Mouse (Mus musculus): Measurements from ENCODE around the gene Slc24a3. TPM values are rescaled to one million over a fixed set of nuclear protein-coding genes. Genes with fewer than 3 reads are reported as not detected.
A peak's percentile ranks its signal among the peaks of the same experiment; 100 is the strongest.

Slc24a3 gene
- 6.1 and 7.3 TPM in 2 replicates for polyA plus RNA-seq (2015; fragmentation: Nextera tagmentation; extraction: Ambion mirVana)

DNA sequence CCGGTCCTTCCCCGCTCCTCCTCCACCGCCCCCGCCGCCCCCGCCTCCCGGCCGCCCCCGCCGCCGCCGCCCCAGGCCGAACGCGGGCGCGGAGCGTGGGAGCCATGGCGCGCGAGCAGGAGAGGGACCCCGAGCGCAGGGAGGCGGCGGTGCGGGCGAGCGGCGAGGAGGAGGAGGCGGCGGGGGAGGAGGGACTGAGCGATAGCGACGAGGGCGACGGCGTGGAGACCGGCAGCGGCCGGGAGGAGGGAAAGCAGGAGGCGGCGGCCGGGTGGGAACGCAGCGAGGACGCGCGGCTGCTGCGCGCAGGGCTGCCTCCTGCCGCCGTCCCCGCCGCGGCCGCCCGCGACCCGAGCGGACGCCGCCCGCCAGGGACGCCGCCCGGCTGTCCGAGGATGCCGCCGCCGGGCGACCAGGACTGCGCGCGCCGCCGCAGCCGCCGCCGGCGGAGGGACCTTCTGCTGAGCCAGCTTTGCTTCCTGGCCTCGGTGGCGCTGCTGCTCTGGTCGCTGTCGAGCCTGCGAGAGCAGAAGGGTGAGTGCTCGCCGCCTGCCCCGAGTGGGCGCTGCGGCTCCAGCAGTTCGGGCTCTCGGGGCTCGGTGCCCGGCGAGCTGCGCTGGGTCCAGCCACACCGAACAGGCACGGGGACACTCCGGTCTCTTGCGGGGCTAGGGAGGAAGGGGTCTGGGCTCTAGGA, at the start of gene Slc24a3:
TSS of gene Slc24a3 (plus strand) at position 91 of the 697 bp plus-strand sequence.
- Histone ChIP-seq H3K36me3 (no peaks in the 10 kb centered on the region), H3K27ac (peak within 1 kb of the TSS; percentile 93), H3K9ac (peak within 1 kb of the TSS; percentile 87), H3K27me3 (peaks cover 9% of the 10 kb centered on the region), H3K4me1 (replicated peaks) (peaks cover 23% of the 10 kb centered on the region), H3K9me3 (no peaks in the 10 kb centered on the region), H3K4me3 (peak within 1 kb of the TSS; percentile 69), H3K4me2 (peak within 1 kb of the TSS; percentile 88)
- under 1% methylated on average over 69 of the region's 100 CpGs for WGBS
- ATAC-seq (ENCODE audit: low FRiP score), result peak; percentile 94

DNA sequence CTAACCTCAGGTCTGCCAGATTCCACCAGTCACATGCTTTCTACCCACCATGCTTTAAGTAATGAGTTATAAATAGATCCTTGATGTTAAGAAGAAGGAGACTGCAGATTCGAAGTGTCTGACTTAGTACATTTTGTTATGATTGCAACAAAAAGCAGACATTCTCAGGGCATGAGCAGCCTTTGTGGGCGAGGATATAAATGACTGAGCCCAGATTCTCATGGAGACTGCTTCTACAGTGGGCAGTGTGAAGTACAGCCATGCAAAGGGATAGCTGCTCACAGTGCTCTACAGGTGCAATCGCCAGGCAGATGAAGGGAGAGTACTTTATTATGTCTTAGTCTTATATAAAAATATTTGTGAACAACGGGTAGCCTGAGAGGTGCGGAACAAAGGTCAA, 49.8 kb upstream of the Slc24a3 start:
- WGBS, result 89% methylated on average over 5 of the region's 5 CpGs
- Histone ChIP-seq H3K9me3 (no peaks in the 10 kb centered on the region), H3K36me3 (no peaks in the 10 kb centered on the region), H3K4me3 (no peak overlapping the region), H3K27me3 (no peaks in the 10 kb centered on the region), H3K27ac (no peak overlapping the region), H3K4me1 (replicated peaks) (no peaks in the 10 kb centered on the region), H3K4me2 (no peak overlapping the region), H3K9ac (no peak overlapping the region)
- ATAC-seq (ENCODE audit: low FRiP score), result no peak

DNA sequence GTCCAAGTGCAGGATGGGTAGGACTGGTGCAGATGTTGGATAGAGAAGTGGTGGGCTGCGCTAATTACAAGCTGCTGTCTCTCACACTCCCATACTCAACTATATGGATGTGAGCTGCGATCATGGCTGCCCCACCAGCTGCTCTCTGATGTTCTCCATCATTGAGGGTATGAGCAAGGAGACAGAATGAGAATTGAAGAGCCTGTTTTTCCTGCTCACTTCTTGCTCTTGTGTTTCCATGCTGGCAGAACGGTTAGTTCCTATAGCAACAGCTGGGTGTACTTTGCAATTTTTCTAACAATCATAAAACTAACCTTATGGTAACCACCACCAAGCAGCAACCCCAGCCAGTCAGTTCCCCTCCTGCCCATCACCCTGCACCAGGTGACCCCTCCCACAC, 39.8 kb upstream of the Slc24a3 start:
- H3K9me3 ChIP-seq, result no peaks in the 10 kb centered on the region
- no peak overlapping the region for H3K9ac ChIP-seq
- WGBS, result 85% methylated on average over 3 of the region's 3 CpGs
- no peak overlapping the region for H3K27ac ChIP-seq
- H3K4me2 ChIP-seq, result no peak overlapping the region
- no peaks in the 10 kb centered on the region for H3K36me3 ChIP-seq
- no peaks in the 10 kb centered on the region for H3K27me3 ChIP-seq
- H3K4me1 ChIP-seq (replicated peaks), result no peaks in the 10 kb centered on the region
- ATAC-seq (ENCODE audit: low FRiP score), result no peak
- H3K4me3 ChIP-seq, result no peak overlapping the region

DNA sequence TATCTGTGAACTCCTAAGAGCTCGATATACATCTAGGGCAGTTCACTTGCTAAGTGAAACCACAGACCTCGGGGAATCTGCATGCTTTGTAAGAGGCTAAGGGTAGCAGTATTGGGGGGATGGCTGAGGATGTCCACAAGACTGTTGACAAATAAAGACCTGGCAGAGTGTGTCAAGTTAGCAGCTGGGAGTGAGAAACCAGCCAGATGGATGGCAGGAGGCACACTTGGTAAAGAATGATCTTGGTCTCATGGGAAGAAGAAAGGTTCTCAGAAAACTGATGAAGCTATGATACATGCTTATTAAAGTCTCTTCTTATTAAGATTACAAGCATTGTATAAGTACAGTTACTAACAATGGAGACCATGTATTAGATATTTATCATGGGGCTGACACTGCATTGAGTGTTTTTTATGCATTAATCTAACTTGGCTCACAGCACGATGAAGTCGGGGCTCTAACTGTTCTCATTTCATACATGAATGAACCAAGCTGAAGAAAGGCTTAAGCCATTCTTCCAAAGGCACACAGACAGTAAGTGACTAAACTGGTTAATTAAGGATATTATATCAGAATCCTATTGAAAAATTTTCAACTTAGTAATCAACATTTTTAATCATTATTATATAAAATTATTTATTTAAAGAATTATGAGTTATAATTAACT, 30.8 kb upstream of the Slc24a3 start:
- ATAC-seq (ENCODE audit: low FRiP score), result no peak; the same call in 1 of the 2 replicates
- H3K36me3 ChIP-seq, result no peaks in the 10 kb centered on the region
- no peaks in the 10 kb centered on the region for H3K27me3 ChIP-seq

DNA sequence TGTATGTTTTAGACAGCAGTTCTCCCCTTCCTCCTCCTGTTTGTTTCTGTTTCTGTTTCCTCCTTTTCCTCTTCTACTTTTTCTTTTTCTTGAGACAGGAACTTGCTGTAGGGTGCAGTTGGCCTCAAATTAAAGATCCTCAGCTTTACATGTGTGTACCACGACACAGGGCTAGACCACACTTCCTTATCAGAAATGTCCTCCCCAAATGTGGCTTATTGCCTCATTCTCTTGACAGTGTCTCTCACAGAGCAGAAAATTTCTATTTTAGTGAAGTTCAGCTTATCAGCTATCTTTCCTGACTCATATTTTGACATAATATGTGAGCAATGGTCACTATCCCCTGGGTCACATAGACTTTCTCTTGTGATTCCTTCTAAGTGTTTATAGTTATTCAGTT, 17.1 kb upstream of the Slc24a3 start:
- Histone ChIP-seq H3K9me3 (no peaks in the 10 kb centered on the region), H3K4me3 (no peak overlapping the region), H3K36me3 (no peaks in the 10 kb centered on the region), H3K4me1 (replicated peaks) (no peaks in the 10 kb centered on the region), H3K9ac (no peak overlapping the region), H3K27me3 (no peaks in the 10 kb centered on the region), H3K4me2 (no peak overlapping the region), H3K27ac (no peak overlapping the region)
- ATAC-seq (ENCODE audit: low FRiP score), result no peak
- 97% methylated on average over 1 of the region's 1 CpGs for WGBS

More for the DNA sequence above, 30.8 kb upstream of the Slc24a3 start:
- Histone ChIP-seq H3K4me2 (no peak overlapping the region), H3K9ac (no peak overlapping the region), H3K9me3 (no peaks in the 10 kb centered on the region), H3K4me1 (replicated peaks) (no peaks in the 10 kb centered on the region), H3K27ac (no peak overlapping the region), H3K4me3 (no peak overlapping the region)
- 60% methylated on average over 4 of the region's 4 CpGs for WGBS

DNA sequence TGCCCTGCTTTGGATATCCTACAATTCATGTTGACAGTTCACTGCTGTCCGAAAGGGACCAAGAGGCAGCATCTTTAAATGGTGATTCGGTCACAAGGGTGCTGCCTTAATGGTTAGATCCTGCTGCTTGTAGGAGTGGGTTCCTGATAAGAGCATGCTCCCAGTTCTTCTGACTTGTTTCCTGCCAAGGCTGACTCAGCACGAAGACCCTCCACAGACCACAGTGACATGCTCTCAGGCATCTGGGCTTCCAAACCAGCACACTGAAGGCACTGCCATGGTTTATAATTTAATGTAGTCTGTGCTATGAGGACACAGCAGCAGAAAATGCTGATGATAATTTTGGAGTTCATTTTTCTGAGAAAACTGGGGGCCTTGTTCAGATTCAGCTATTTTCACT, 16.7 kb upstream of the Slc24a3 start:
- Histone ChIP-seq H3K27ac (no peak overlapping the region), H3K4me2 (no peak overlapping the region), H3K4me3 (no peak overlapping the region), H3K36me3 (no peaks in the 10 kb centered on the region), H3K9ac (no peak overlapping the region), H3K4me1 (replicated peaks) (no peaks in the 10 kb centered on the region), H3K27me3 (no peaks in the 10 kb centered on the region), H3K9me3 (no peaks in the 10 kb centered on the region)
- WGBS, result 84% methylated on average over 3 of the region's 3 CpGs
- ATAC-seq (ENCODE audit: low FRiP score), result no peak

DNA sequence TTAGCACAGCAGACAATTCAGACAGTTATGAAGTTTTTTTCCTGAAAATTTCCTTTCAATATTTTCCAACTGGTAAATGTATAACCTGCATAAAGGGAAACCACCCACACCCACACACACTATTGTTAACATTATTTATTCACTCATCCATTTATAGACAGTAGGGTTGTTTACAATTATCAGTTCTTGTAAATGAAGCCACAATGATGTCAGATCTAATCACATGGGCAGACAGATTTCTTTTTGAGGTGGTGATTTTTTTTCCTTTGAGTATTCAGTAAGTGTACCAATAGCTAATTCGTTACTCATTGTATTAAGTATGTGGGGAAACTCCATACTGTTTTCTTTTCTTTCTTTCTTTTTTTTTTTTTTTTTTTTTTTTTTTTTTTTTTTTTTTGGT, 15.3 kb upstream of the Slc24a3 start:
- Histone ChIP-seq H3K4me1 (replicated peaks) (no peaks in the 10 kb centered on the region), H3K4me3 (no peak overlapping the region), H3K4me2 (no peak overlapping the region), H3K27me3 (no peaks in the 10 kb centered on the region), H3K27ac (no peak overlapping the region), H3K9ac (no peak overlapping the region), H3K36me3 (no peaks in the 10 kb centered on the region), H3K9me3 (no peaks in the 10 kb centered on the region)
- WGBS, result 80% methylated on average over 1 of the region's 1 CpGs
- no peak for ATAC-seq (ENCODE audit: low FRiP score)

GRCm38 (mm10) chr2:145158972-145159371, 8.6 kb upstream of the Slc24a3 start:
- H3K36me3 ChIP-seq, result no peaks in the 10 kb centered on the region
- no peak overlapping the region for H3K9ac ChIP-seq
- no peak overlapping the region for H3K27ac ChIP-seq
- WGBS, result 100% methylated on average over 1 of the region's 1 CpGs
- H3K4me2 ChIP-seq, result no peak overlapping the region
- no peaks in the 10 kb centered on the region for H3K4me1 ChIP-seq (replicated peaks)
- no peak overlapping the region for H3K4me3 ChIP-seq
- no peaks in the 10 kb centered on the region for H3K27me3 ChIP-seq
- no peaks in the 10 kb centered on the region for H3K9me3 ChIP-seq
- no peak for ATAC-seq (ENCODE audit: low FRiP score)

DNA sequence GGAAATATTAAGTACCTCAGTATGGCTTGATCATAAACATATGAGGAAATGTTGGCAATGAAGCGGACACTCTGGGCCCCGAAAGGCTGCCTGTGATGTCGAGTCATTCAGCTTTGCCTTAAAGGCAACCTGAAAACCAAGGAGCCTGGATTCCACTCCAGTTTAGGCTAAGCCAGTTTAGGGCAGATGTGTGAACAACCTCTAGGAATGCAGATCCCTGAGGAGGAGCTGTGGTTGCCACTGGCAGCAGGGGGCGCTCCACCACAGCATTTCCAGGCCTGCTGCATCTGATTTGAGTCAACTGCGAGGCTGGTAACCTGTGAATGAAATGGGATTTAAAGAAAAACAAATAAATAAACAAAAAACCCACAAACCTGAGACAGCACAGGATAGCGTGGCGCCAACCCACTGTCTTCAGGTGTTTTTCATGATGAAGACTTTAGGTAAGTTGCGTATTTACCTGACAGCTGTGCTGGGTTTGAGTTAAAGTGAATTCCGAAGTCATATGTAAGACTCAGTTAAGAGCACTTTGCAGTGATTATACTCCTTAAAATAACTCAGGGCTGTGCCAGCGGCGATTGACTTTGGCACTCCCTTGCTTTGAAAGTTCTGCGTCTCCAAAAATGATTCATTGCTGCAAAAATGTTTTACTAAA, 6.4 kb upstream of the Slc24a3 start:
- Histone ChIP-seq H3K4me3 (no peak overlapping the region), H3K36me3 (no peaks in the 10 kb centered on the region), H3K4me1 (replicated peaks) (no peaks in the 10 kb centered on the region), H3K4me2 (no peak overlapping the region), H3K9me3 (no peaks in the 10 kb centered on the region), H3K27ac (no peak overlapping the region), H3K27me3 (no peaks in the 10 kb centered on the region), H3K9ac (no peak overlapping the region)
- ATAC-seq (ENCODE audit: low FRiP score), result peak; percentile 49
- WGBS, result 29% methylated on average over 12 of the region's 12 CpGs

- 84% methylated on average over 5 of the region's 5 CpGs for WGBS
Observed at GRCm38 (mm10) chr2:145164086-145164485, 3.5 kb upstream of the Slc24a3 start.

DNA sequence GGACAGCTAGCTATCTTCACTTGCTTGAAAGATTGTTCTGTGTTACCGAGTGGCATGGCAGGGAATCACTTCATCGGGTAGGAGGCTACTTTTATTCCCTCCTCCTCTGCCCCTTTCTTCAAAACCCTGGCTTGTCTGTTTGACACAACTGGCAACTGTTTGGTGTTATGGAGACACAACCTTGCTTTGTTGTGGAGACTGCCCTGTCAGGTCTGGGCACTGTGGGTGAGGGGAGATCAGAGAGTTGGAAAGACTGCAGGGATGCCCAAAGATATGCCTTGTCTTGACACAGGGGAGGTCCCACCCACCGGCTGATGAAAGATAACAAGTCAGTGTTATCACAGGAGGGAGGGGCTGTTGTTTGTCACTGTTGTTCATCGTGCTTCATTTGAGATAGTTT, 3.0 kb upstream of the Slc24a3 start:
- Histone ChIP-seq H3K9me3 (no peaks in the 10 kb centered on the region), H3K9ac (no peak overlapping the region), H3K27ac (no peak overlapping the region), H3K4me1 (replicated peaks) (peaks cover 20% of the 10 kb centered on the region), H3K36me3 (no peaks in the 10 kb centered on the region), H3K4me3 (no peak overlapping the region), H3K27me3 (peaks cover 4% of the 10 kb centered on the region), H3K4me2 (no peak overlapping the region)
- 56% methylated on average over 4 of the region's 4 CpGs for WGBS
- ATAC-seq (ENCODE audit: low FRiP score), result no peak

More at GRCm38 (mm10) chr2:145164086-145164485, 3.5 kb upstream of the Slc24a3 start:
- Histone ChIP-seq H3K36me3 (no peaks in the 10 kb centered on the region), H3K27ac (no peak overlapping the region), H3K4me1 (replicated peaks) (peaks cover 16% of the 10 kb centered on the region), H3K27me3 (no peaks in the 10 kb centered on the region; the same call in 1 of the 2 replicates), H3K4me2 (no peak overlapping the region), H3K9me3 (no peaks in the 10 kb centered on the region), H3K4me3 (no peak overlapping the region), H3K9ac (no peak overlapping the region)
- no peak for ATAC-seq (ENCODE audit: low FRiP score)

DNA sequence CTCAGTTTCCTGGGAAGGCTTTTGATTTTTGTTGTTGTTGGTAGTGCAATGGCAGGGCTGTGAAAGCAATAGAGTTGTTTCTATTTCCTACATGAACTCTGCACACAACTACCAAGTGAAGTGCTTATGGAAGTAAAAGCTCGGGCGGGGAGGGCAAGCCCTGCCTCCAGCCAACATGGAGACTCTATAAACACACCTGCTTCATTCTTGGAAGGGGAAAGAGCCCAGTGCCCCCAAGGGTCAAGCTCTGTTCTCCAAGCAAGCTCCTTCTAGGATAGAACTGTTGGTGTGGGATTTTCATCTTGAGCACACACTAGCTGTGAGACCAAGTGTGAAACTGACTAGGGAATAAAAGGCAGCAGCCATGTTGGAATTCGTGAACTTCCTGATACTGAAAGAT, 2.5 kb upstream of the Slc24a3 start:
- Histone ChIP-seq H3K4me1 (replicated peaks) (peaks cover 23% of the 10 kb centered on the region), H3K36me3 (no peaks in the 10 kb centered on the region), H3K4me2 (no peak overlapping the region), H3K9ac (no peak overlapping the region), H3K4me3 (no peak overlapping the region), H3K9me3 (no peaks in the 10 kb centered on the region), H3K27me3 (peaks cover 9% of the 10 kb centered on the region), H3K27ac (no peak overlapping the region)
- ATAC-seq (ENCODE audit: low FRiP score), result no peak
- WGBS, result 98% methylated on average over 3 of the region's 3 CpGs
